Mouse (Mus musculus): ENCODE data around the gene Zscan21. TPM values are rescaled to one million over a fixed set of nuclear protein-coding genes. Genes with fewer than 3 reads are reported as not detected.
"Not testable (repeated sequence)": the region's sequence is repeated elsewhere in the genome, so short reads cannot be mapped to it uniquely, and the experiment has no call there.

The Zscan21 gene
- polyA plus RNA-seq, 1 experiment from 2014 or later: 65.1 TPM

DNA sequence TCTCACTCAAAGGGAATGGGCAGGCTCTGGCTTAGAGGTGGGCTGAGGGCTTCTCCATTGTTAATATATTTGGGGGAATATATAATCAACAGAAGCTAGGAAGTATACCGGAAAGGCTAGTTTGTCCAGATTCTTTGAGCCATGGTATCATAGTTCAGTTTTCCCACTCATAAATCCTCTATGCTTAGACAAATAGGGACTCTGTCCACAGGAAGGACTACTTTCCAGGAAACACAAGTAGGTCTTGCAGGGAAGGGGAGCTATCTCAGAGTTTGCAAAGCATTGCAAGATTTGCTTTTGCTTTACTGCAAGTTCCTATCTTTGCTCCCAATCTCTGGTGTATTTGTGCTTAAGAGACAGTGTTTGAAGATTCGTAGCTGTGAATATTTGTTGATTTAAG lies 11.7 kb upstream of the Zscan21 start:
- no peaks in the 10 kb centered on the region for H3K9me3 ChIP-seq (ENCODE audit: control insufficient read depth, low read length)
- no peak overlapping the region for H3K4me2 ChIP-seq (replicated peaks; ENCODE audit: low read depth, low read length)
- H3K36me3 ChIP-seq (ENCODE audit: control insufficient read depth, insufficient read depth, low read length): peaks cover 54% of the 10 kb centered on the region
- ATAC-seq (ENCODE audit: low FRiP score, low TSS enrichment): no peak
- H3K4me3 ChIP-seq (ENCODE audit: low read length): no peak overlapping the region
- 72% methylated on average over 2 of the region's 2 CpGs for WGBS
- no peaks in the 10 kb centered on the region for H3K27me3 ChIP-seq (ENCODE audit: control insufficient read depth, insufficient read depth, low read length)
- no peak overlapping the region for H3K27ac ChIP-seq (ENCODE audit: low read depth, low read length)
- H3K4me1 ChIP-seq (ENCODE audit: control insufficient read depth, insufficient read depth, low read length): no peaks in the 10 kb centered on the region
- H3K9ac ChIP-seq (ENCODE audit: low read depth, low read length): no peak overlapping the region

DNA sequence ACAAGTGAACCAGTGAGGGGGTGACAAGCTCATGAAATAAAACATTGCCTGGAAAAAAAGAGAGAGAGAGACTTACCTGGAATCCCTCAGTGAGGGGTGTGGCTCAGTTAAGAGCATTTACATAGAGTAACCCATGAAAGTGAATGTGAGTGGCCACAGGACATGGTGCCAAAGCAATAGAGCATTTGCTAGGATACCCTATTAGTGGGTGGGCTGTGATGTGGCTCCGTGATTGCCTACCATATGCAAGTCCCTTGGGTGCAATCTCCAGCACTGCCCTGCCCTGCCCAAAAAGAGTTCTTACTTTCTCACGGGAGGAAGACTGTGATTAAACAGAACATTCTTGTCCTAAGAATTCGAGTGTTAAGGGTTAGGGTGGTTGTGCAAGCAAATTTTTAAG lies 9.6 kb upstream of the Zscan21 start:
- Histone ChIP-seq H3K4me2 (replicated peaks; ENCODE audit: low read depth, low read length) (no peak overlapping the region), H3K9ac (ENCODE audit: low read depth, low read length) (no peak overlapping the region), H3K36me3 (ENCODE audit: control insufficient read depth, insufficient read depth, low read length) (peaks cover 34% of the 10 kb centered on the region), H3K27ac (ENCODE audit: low read depth, low read length) (no peak overlapping the region), H3K4me1 (ENCODE audit: control insufficient read depth, insufficient read depth, low read length) (no peaks in the 10 kb centered on the region), H3K27me3 (ENCODE audit: control insufficient read depth, insufficient read depth, low read length) (no peaks in the 10 kb centered on the region), H3K9me3 (ENCODE audit: control insufficient read depth, low read length) (no peaks in the 10 kb centered on the region), H3K4me3 (ENCODE audit: low read length) (no peak overlapping the region)
- 71% methylated on average over 3 of the region's 3 CpGs for WGBS
- no peak for ATAC-seq (ENCODE audit: low FRiP score, low TSS enrichment)

DNA sequence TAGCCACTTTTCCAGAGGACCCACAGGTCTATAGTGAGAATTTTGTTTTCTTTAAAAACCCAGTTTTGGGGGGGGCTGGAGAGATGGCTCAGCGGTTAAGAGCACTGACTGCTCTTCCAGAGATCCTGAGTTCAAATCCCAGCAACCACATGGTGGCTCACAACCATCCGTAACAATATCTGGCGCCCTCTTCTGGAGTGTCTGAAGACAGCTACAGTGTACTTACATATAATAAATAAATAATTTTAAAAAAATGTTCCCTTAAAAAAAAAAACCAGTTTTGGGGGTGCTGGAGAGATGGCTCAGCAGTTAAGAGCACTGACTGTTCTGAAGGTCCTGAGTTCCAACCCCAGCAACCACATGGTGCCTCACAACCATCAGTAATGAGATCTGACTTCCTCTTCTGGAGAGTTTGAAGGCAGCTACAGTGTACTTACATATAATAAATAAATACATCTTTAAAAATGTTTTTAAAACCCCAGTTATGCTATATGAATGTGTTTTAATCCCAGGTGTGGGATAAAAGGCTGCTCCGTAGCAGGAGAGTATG lies 6.8 kb upstream of the Zscan21 start:
- 61% methylated on average over 4 of the region's 4 CpGs for WGBS
- H3K9ac ChIP-seq (ENCODE audit: low read depth, low read length); H3K36me3 ChIP-seq (ENCODE audit: control insufficient read depth, insufficient read depth, low read length); H3K27ac ChIP-seq (ENCODE audit: low read depth, low read length); H3K4me3 ChIP-seq (ENCODE audit: low read length); H3K9me3 ChIP-seq (ENCODE audit: control insufficient read depth, low read length); H3K27me3 ChIP-seq (ENCODE audit: control insufficient read depth, insufficient read depth, low read length); ATAC-seq (ENCODE audit: low FRiP score, low TSS enrichment); H3K4me2 ChIP-seq (replicated peaks; ENCODE audit: low read depth, low read length); H3K4me1 ChIP-seq (ENCODE audit: control insufficient read depth, insufficient read depth, low read length): not testable (repeated sequence)

DNA sequence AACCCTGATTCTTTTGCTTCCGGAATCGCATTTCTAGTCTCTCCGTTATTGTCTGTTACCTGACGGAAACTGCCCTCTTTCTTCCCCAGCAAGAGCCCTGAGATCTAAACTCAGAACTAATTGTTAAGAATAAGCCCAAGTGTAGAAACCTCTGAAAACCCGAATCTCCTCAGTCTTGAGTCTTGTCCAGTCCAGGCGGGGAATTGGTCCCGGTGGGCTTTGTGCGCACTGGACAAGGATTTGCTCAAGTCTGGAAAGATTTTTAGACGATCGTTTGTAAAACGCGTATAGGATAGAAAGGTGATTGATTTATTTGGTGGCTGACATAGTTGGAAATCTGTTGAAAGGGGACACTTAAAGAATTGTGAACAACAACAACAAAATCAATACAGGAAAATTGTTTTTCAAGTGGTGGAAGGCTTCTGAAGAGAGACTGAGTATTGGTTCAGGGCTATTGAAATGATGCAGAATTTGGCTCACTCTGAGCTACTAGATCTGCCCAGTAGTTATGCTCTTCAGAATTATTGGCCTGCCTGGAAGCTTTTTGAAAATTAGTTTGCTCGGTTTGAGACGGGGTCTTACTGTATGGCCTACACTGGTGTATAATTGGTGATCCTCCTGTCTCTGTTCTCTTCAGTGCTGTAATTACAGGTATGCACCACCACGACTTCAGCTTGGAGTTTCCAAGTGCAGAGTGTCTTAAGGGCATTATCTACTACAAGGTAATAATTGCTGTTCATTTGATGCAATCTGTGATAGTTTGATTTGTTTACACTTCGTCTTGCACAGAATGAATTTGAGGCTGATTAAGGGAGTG lies 704 bp downstream of the Zscan21 start:
- peak overlapping the region; percentile 47 for H3K4me2 ChIP-seq (replicated peaks; ENCODE audit: low read depth, low read length)
- H3K4me3 ChIP-seq (ENCODE audit: low read length): peak overlapping the region; percentile 52
- peak; percentile 36; the same call in 1 of the 2 replicates for ATAC-seq (ENCODE audit: low FRiP score, low TSS enrichment)
- H3K36me3 ChIP-seq (ENCODE audit: control insufficient read depth, insufficient read depth, low read length): peaks cover 6% of the 10 kb centered on the region; the same call in 1 of the 2 replicates
- peaks cover 4% of the 10 kb centered on the region; the same call in 1 of the 2 replicates for H3K4me1 ChIP-seq (ENCODE audit: control insufficient read depth, insufficient read depth, low read length)
- no peaks in the 10 kb centered on the region for H3K27me3 ChIP-seq (ENCODE audit: control insufficient read depth, insufficient read depth, low read length)
- WGBS: 5% methylated on average over 16 of the region's 16 CpGs
- peak overlapping the region; percentile 85 for H3K27ac ChIP-seq (ENCODE audit: low read depth, low read length)
- no peaks in the 10 kb centered on the region for H3K9me3 ChIP-seq (ENCODE audit: control insufficient read depth, low read length)
- peak overlapping the region; percentile 66 for H3K9ac ChIP-seq (ENCODE audit: low read depth, low read length)

DNA sequence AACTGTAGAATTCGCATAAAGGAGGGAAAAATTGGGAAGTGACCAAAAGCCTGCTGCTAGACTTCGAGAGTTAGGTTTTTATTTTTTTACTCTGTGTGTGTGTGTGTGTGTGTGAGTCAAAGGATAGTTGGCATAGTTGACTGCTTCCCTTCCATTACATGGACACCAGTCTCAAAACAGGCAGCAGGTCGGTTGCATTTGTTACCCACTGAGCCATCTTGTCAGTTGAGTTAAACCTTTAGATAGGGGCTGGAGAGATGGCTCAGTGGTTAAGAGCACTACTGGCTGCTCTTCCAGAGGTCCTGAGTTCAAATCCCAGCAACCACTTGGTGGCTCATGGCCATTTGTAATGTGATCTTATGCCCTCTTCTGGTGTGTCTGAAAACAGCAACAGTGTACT lies 1.3 kb downstream of the Zscan21 start:
- Histone ChIP-seq H3K4me1 (ENCODE audit: control insufficient read depth, insufficient read depth, low read length) (peaks cover 4% of the 10 kb centered on the region; the same call in 1 of the 2 replicates), H3K9me3 (ENCODE audit: control insufficient read depth, low read length) (no peaks in the 10 kb centered on the region), H3K4me3 (ENCODE audit: low read length) (peak overlapping the region; percentile 52), H3K27ac (ENCODE audit: low read depth, low read length) (no peak overlapping the region; the same call in 1 of the 2 replicates), H3K9ac (ENCODE audit: low read depth, low read length) (peak overlapping the region; percentile 66; the same call in 1 of the 2 replicates), H3K4me2 (replicated peaks; ENCODE audit: low read depth, low read length) (peak overlapping the region; percentile 47), H3K36me3 (ENCODE audit: control insufficient read depth, insufficient read depth, low read length) (peaks cover 6% of the 10 kb centered on the region; the same call in 1 of the 2 replicates), H3K27me3 (ENCODE audit: control insufficient read depth, insufficient read depth, low read length) (no peaks in the 10 kb centered on the region)
- no peak for ATAC-seq (ENCODE audit: low FRiP score, low TSS enrichment)
- 72% methylated on average over 3 of the region's 3 CpGs for WGBS

DNA sequence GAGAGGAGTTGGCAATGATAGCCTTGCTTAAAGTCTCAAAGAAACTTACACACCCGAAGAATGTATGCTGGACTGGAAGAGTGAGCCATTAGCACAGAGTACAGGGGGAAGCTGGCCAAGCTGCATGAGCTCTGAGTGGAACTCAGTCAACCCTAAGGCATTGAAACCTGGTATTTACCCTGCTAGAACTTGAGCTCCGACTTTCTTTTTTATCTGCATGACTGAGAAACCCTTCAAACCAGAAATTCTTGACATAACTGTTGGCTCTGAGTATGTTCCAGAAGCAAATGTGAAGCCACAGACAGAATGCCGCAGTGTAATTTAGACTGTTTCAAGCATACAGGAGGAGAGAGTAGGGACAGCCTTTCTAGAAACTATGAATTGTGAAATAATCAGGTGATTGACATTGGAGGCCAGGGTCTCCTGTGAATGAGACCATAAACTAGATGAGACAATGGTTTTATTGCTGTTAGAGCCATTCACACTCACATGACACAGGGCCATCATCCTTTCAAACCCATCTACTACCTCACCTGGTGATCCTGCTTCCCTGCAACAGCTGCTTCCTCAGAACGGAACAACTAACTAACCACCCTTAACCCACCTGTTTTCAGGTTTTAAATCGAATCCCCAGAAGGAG lies 15.8 kb downstream of the Zscan21 start:
- no peaks in the 10 kb centered on the region for H3K4me1 ChIP-seq (ENCODE audit: control insufficient read depth, insufficient read depth, low read length)
- no peaks in the 10 kb centered on the region for H3K9me3 ChIP-seq (ENCODE audit: control insufficient read depth, low read length)
- H3K9ac ChIP-seq (ENCODE audit: low read depth, low read length): no peak overlapping the region
- H3K27me3 ChIP-seq (ENCODE audit: control insufficient read depth, insufficient read depth, low read length): no peaks in the 10 kb centered on the region
- no peak for ATAC-seq (ENCODE audit: low FRiP score, low TSS enrichment)
- H3K27ac ChIP-seq (ENCODE audit: low read depth, low read length): no peak overlapping the region
- no peak overlapping the region for H3K4me2 ChIP-seq (replicated peaks; ENCODE audit: low read depth, low read length)
- H3K4me3 ChIP-seq (ENCODE audit: low read length): no peak overlapping the region
- H3K36me3 ChIP-seq (ENCODE audit: control insufficient read depth, insufficient read depth, low read length): peaks cover 70% of the 10 kb centered on the region
- WGBS: 66% methylated on average over 5 of the region's 5 CpGs

DNA sequence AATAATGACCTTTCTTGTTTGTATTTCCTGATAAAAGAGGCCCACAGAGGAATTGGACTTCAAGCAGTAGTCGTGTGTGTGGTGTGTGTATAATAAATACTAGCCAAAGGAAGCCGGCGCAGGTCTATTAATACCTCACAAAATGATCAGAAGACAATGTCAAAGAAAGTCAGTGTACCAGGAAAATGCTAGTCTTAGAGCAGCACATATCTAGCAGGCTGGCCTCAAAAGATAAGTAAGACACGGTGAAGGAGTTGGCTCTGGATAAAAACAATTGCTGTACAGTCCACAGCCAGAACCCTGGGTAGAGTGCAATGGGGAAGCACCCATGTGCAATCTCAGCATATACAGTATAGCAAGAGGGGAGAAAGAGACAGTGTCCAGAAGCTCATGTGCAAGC lies 20.6 kb downstream of the Zscan21 start:
- Histone ChIP-seq H3K27me3 (ENCODE audit: control insufficient read depth, insufficient read depth, low read length) (no peaks in the 10 kb centered on the region), H3K9me3 (ENCODE audit: control insufficient read depth, low read length) (no peaks in the 10 kb centered on the region), H3K4me2 (replicated peaks; ENCODE audit: low read depth, low read length) (no peak overlapping the region), H3K27ac (ENCODE audit: low read depth, low read length) (no peak overlapping the region), H3K9ac (ENCODE audit: low read depth, low read length) (no peak overlapping the region), H3K36me3 (ENCODE audit: control insufficient read depth, insufficient read depth, low read length) (peaks cover 30% of the 10 kb centered on the region), H3K4me1 (ENCODE audit: control insufficient read depth, insufficient read depth, low read length) (no peaks in the 10 kb centered on the region), H3K4me3 (ENCODE audit: low read length) (no peak overlapping the region)
- WGBS: 68% methylated on average over 4 of the region's 4 CpGs
- ATAC-seq (ENCODE audit: low FRiP score, low TSS enrichment): no peak

DNA sequence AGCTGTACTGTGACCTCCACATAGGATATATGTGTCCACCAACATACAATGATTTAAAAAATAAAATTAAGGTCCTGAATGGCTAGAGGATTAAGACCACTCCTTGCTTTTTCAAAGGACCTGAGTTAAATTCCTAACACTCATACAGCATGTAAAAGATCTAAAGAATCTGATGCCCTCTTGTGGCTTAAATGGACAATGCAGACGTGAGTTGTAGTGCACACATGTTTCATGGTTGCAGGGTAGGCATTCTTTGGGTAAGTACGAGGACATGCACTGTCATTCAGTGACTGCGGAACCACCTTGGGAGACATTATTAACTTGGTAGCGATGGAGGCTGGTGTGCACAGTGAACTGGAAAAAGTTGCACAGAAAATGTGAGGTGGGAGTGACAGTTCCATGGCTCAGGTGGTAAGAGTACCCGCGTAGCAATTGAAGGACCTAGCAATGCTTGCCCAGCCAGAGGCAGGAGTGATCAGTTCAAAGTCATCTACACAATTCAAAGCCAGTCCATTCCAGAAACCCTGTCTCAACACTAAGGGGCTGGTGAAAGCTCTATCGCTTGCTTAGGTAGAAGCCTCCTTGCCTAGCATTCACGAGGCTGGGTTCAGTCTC lies 21.3 kb downstream of the Zscan21 start:
- no peak overlapping the region for H3K4me3 ChIP-seq (ENCODE audit: low read length)
- peaks cover 23% of the 10 kb centered on the region for H3K36me3 ChIP-seq (ENCODE audit: control insufficient read depth, insufficient read depth, low read length)
- WGBS: 60% methylated on average over 8 of the region's 8 CpGs
- ATAC-seq (ENCODE audit: low FRiP score, low TSS enrichment): peak; percentile 59; the same call in 1 of the 2 replicates
- no peaks in the 10 kb centered on the region for H3K27me3 ChIP-seq (ENCODE audit: control insufficient read depth, insufficient read depth, low read length)
- H3K27ac ChIP-seq (ENCODE audit: low read depth, low read length): no peak overlapping the region
- no peaks in the 10 kb centered on the region for H3K4me1 ChIP-seq (ENCODE audit: control insufficient read depth, insufficient read depth, low read length)
- no peaks in the 10 kb centered on the region for H3K9me3 ChIP-seq (ENCODE audit: control insufficient read depth, low read length)
- no peak overlapping the region for H3K9ac ChIP-seq (ENCODE audit: low read depth, low read length)
- H3K4me2 ChIP-seq (replicated peaks; ENCODE audit: low read depth, low read length): no peak overlapping the region

Measured in kidney, embryonic 14.5 days (tissue).